Comparison of ENCODE assay signal across 32 mouse cellular contexts in the genomic region with DNA sequence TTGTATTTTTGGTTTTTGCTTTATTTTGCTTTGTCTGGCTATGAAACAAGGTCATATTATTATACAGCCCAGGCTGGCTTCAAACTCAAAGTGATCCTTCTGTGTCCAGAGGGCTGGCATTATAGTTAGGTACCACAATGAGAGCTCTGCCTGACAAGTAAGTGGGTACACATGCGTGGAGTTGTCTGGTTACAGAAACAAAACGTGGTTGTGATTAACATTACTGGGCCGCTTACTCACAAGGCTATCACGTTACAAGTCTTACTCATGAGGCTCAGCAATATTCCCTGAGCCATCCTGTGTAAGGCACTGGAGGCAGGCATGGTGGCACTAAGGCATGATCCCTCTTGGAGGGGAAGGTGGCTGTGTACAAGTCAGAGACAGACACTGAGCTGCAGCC. TPM values are rescaled to one million over a fixed set of nuclear protein-coding genes. Genes with fewer than 3 reads are reported as not detected.
DNase-seq lines count a peak whose midpoint lies in the region; ATAC-seq and TF ChIP-seq lines count a peak whose summit lies in the region.
"Had no signal": no experiment of that assay in that cellular context is flagged by ENCODE, and none has a peak within 500 bp of the region (broad histone marks: within the 10 kb centered on the region; RNA-seq: fewer than 3 reads in every experiment).

No protein-coding gene starts in this region.

- peak overlapping the region; percentile 72 for H3K27ac ChIP-seq in embryonic facial prominence, embryonic 13.5 days
- peak overlapping the region; percentile 61 for H3K27ac ChIP-seq in limb, embryonic 10.5 days
- H3K27ac ChIP-seq: forebrain, embryonic 15.5 days; heart, adult 2 months; hindbrain, embryonic 13.5 days; limb, embryonic 15.5 days; liver, embryonic 15.5 days; lung, embryonic 15.5 days; neural tube, embryonic 12.5 days had no signal

- H3K4me1 ChIP-seq in embryonic facial prominence, embryonic 13.5 days = peaks cover 31% of the 10 kb centered on the region
- H3K4me1 ChIP-seq in limb, embryonic 10.5 days = peaks cover 24% of the 10 kb centered on the region
- H3K4me1 ChIP-seq: forebrain, embryonic 15.5 days; liver, embryonic 15.5 days; megakaryocyte, embryonic 14.5 days had no signal

- in situ Hi-C loops in Patski (cut with MboI; ENCODE audit: low pct_unique_long_range_greater_than_20kb) = no loop called here

- 14% methylated on average over 4 of the region's 4 CpGs for WGBS in embryonic facial prominence, embryonic 13.5 days
- WGBS in limb, embryonic 10.5 days = 33% methylated on average over 4 of the region's 4 CpGs

- POLR2A ChIA-PET in Patski (lab: Charles Lee) = no interaction called here

- H3K4me2 ChIP-seq in embryonic facial prominence, embryonic 13.5 days = no peak overlapping the region
- H3K4me2 ChIP-seq: forebrain, embryonic 15.5 days; hindbrain, embryonic 13.5 days; limb, embryonic 15.5 days; liver, embryonic 15.5 days; lung, embryonic 15.5 days; neural tube, embryonic 12.5 days had no signal

- no peak for TF ChIP-seq CTCF in Patski (IDR thresholded peaks at IDR 0.05)

- no peak overlapping the region for H3K9ac ChIP-seq in embryonic facial prominence, embryonic 13.5 days
- H3K9ac ChIP-seq: forebrain, embryonic 15.5 days; hindbrain, embryonic 13.5 days; limb, embryonic 15.5 days; liver, embryonic 15.5 days; lung, embryonic 15.5 days; neural tube, embryonic 12.5 days had no signal

- H3K4me3 ChIP-seq in embryonic facial prominence, embryonic 13.5 days = no peak overlapping the region
- no peak overlapping the region for H3K4me3 ChIP-seq in limb, embryonic 10.5 days
- H3K4me3 ChIP-seq: forebrain, embryonic 15.5 days; heart, adult 2 months; hindbrain, embryonic 13.5 days; limb, embryonic 15.5 days; liver, embryonic 15.5 days; lung, embryonic 15.5 days; megakaryocyte, embryonic 14.5 days; neural tube, embryonic 12.5 days had no signal

- H3K27me3 ChIP-seq in Patski = no peaks in the 10 kb centered on the region
- H3K27me3 ChIP-seq in embryonic facial prominence, embryonic 13.5 days = no peaks in the 10 kb centered on the region
- H3K27me3 ChIP-seq in limb, embryonic 10.5 days (ENCODE audit: low read depth, poor library complexity, severe bottlenecking) = no peaks in the 10 kb centered on the region
- H3K27me3 ChIP-seq: forebrain, embryonic 15.5 days; hindbrain, embryonic 13.5 days; limb, embryonic 15.5 days; liver, embryonic 15.5 days; lung, embryonic 15.5 days; neural tube, embryonic 12.5 days had no signal

- H3K9me3 ChIP-seq in embryonic facial prominence, embryonic 13.5 days = no peaks in the 10 kb centered on the region
- no peaks in the 10 kb centered on the region for H3K9me3 ChIP-seq in limb, embryonic 10.5 days (replicated peaks)
- H3K9me3 ChIP-seq: forebrain, embryonic 15.5 days; hindbrain, embryonic 13.5 days; limb, embryonic 15.5 days; liver, embryonic 15.5 days; lung, embryonic 15.5 days; neural tube, embryonic 12.5 days had no signal

- CTCF ChIA-PET in Patski (lab: Charles Lee) = interaction anchor here (1.1 kb wide), 1 partner anchor 9 kb away, joined by 4 read pairs; no protein-coding TSS in a partner anchor

- peak; percentile 96 for ATAC-seq in Patski
- ATAC-seq in embryonic facial prominence, embryonic 13.5 days (ENCODE audit: insufficient number of reproducible peaks, insufficient read depth, low FRiP score, low TSS enrichment, low read depth) = no peak
- ATAC-seq in erythroblast, adult 5-6 weeks (replicated peaks; ENCODE audit: low FRiP score, poor library complexity, severe bottlenecking) = no peak
- ATAC-seq: forebrain, embryonic 15.5 days had no signal

- no peaks in the 10 kb centered on the region for H3K36me3 ChIP-seq in embryonic facial prominence, embryonic 13.5 days
- no peaks in the 10 kb centered on the region for H3K36me3 ChIP-seq in limb, embryonic 10.5 days
- H3K36me3 ChIP-seq: forebrain, embryonic 15.5 days; hindbrain, embryonic 13.5 days; limb, embryonic 15.5 days; liver, embryonic 15.5 days; lung, embryonic 15.5 days; neural tube, embryonic 12.5 days had no signal

- DNase-seq in 3T3-L1 (ENCODE audit: low read depth, low spot score) = peak; percentile 94
- peak; percentile 58 for DNase-seq in Patski (ENCODE audit: low read depth, low spot score)
- DNase-seq in limb, embryonic 10.5 days (ENCODE audit: low spot score) = no peak
- no peak for DNase-seq in gastrocnemius, adult 8-10 months (ENCODE audit: low spot score in 2 of 2)
- no peak for DNase-seq in thymus, postnatal 14 days
- no peak for DNase-seq in layer of hippocampus, adult 9-11 months
- DNase-seq: adrenal gland, postnatal 36 days; cerebellum, adult 9-10 months; gastrocnemius, postnatal 25 days; heart, adult 2 months; kidney, adult 2 months; kidney, postnatal 14 days; layer of hippocampus, postnatal 36 days; lung, postnatal 36 days; midbrain, embryonic 14.5 days; retina, postnatal 1 day; right cerebral cortex, postnatal 25 days; thymus, postnatal 36 days had no signal

RNA-seq across cellular contexts. Expression of a gene that starts 49.4 kb away (rescaled TPM):
- polyA plus RNA-seq in Patski (2021) = not detected
- 0.32 and 0.41 TPM in 2 replicates for polyA plus RNA-seq in embryonic facial prominence, embryonic 13.5 days (2015; fragmentation: Nextera tagmentation; extraction: Ambion mirVana)
- polyA plus RNA-seq in limb, embryonic 10.5 days (2016; fragmentation: Nextera tagmentation; extraction: Ambion mirVana) = 0.04 TPM in 1 of 2 replicates, not detected in the other
- total RNA-seq in gastrocnemius, adult 8-10 months (2022) = under 1 TPM in 1 of 4 experiments, not detected in 3; 0.15 TPM
- not detected in 2 replicates for total RNA-seq in erythroblast, adult 5-6 weeks (2015; ENCODE audit: low replicate concordance)
- not detected in 2 replicates for total RNA-seq in erythroblast, adult 5-6 weeks (2017; ENCODE audit: low replicate concordance)
- polyA plus RNA-seq: liver, embryonic 15.5 days had no signal

RNA-seq across cellular contexts. Expression of a gene that starts 50.9 kb away (rescaled TPM):
- not detected for polyA plus RNA-seq in Patski (2021)
- polyA plus RNA-seq in embryonic facial prominence, embryonic 13.5 days (2015; fragmentation: Nextera tagmentation; extraction: Ambion mirVana) = not detected in 2 replicates
- polyA plus RNA-seq in limb, embryonic 10.5 days (2016; fragmentation: Nextera tagmentation; extraction: Ambion mirVana) = not detected in 2 replicates
- not detected for total RNA-seq in gastrocnemius, adult 8-10 months (2022)
- total RNA-seq in erythroblast, adult 5-6 weeks (2015; ENCODE audit: low replicate concordance) = not detected in 2 replicates
- total RNA-seq in erythroblast, adult 5-6 weeks (2017; ENCODE audit: low replicate concordance) = not detected in 2 replicates
- total RNA-seq: adrenal gland, postnatal 36 days; gastrocnemius, postnatal 25 days; layer of hippocampus, adult 18-20 months; layer of hippocampus, postnatal 36 days; left cerebral cortex, postnatal 10 days had no signal
- polyA plus RNA-seq: forebrain, embryonic 15.5 days; hindbrain, embryonic 13.5 days; intestine, embryonic 14.5 days; limb, embryonic 15.5 days; lung, embryonic 15.5 days; midbrain, embryonic 14.5 days; neural tube, embryonic 12.5 days; spleen, adult 2 months; stomach, embryonic 14.5 days had no signal

Comparison
In these comparisons a context has a peak if more than half of its experiments do, and no peak if none do; other contexts are left out.
1. DNase-seq: peak in 3T3-L1 (single experiment) and Patski (single experiment); none in limb, embryonic 10.5 days (single experiment), gastrocnemius, adult 8-10 months (0 of 2), thymus, postnatal 14 days (single experiment) and layer of hippocampus, adult 9-11 months (single experiment).